Mouse (Mus musculus): ENCODE measurements at regions not wholly inside any gene's neighbourhood (a gene's known extent, or its start where the extent isn't known, plus 50 kb on each side); places are given as distances from the start of the nearest gene placed in this dataset.

DNA sequence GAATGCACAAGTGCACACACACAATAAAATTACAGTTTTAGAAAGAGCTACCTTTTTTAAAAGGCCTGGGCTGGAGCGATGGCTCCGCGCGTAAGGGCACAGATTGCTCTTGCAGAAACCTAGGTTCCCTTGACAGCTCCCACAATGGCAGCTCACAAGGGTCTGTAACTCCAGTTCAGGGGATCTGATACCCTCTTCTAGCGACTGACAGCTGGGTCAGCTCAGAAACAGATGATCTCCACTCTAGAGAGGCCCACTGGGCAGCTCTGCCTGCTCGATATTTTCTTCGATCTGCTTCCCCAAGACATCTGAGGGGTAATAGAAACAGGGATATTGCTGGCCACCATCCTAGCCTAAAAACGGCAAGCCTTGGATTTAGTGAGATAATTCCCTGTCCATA lies 96.0 kb upstream of the Basp1 start:
- Histone ChIP-seq H3K4me2 (ENCODE audit: low read length) (no peak overlapping the region), H3K27me3 (ENCODE audit: control insufficient read depth, insufficient read depth, low read length) (no peaks in the 10 kb centered on the region), H3K27ac (replicated peaks; ENCODE audit: low read depth, low read length) (peak overlapping the region; percentile 58), H3K36me3 (ENCODE audit: control insufficient read depth, insufficient read depth, low read length) (no peaks in the 10 kb centered on the region), H3K9me3 (ENCODE audit: control insufficient read depth, low read length) (no peaks in the 10 kb centered on the region), H3K4me3 (replicated peaks; ENCODE audit: low read depth, low read length) (no peak overlapping the region), H3K9ac (replicated peaks; ENCODE audit: low read length) (no peak overlapping the region), H3K4me1 (ENCODE audit: control insufficient read depth, insufficient read depth, low read length) (peaks cover 6% of the 10 kb centered on the region; the same call in 1 of the 2 replicates)
- no peak for ATAC-seq (ENCODE audit: low FRiP score, low TSS enrichment)
- DNase-seq = no peak
- 53% methylated on average over 8 of the region's 8 CpGs for WGBS

DNA sequence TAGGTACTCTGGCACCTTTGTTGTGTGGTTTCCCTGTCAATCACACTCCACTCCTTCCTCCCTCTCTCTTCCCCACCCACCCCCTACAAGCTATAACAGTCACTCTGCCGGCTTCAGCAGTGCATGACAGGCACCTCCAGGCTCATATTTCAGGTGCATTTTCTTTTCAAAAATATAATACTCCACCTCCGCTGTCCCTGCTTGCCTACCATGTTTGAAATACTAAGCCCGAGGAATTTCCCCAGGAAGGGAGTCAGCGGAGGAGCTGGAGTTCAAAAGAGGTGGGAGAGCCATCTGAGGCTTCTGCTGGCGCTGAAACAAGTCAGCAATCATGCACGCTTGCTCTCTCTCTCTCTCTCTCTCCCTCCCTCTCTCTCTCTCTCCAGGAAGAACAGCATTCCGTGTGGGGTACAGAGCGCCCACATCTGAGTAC lies 96.5 kb upstream of the Basp1 start:
- Histone ChIP-seq H3K4me3 (replicated peaks; ENCODE audit: low read depth, low read length) (no peak overlapping the region), H3K27me3 (ENCODE audit: control insufficient read depth, insufficient read depth, low read length) (no peaks in the 10 kb centered on the region), H3K4me1 (ENCODE audit: control insufficient read depth, insufficient read depth, low read length) (peaks cover 6% of the 10 kb centered on the region; the same call in 1 of the 2 replicates), H3K27ac (replicated peaks; ENCODE audit: low read depth, low read length) (peak overlapping the region; percentile 58; the same call in 1 of the 2 replicates), H3K36me3 (ENCODE audit: control insufficient read depth, insufficient read depth, low read length) (no peaks in the 10 kb centered on the region), H3K9me3 (ENCODE audit: control insufficient read depth, low read length) (no peaks in the 10 kb centered on the region), H3K4me2 (ENCODE audit: low read length) (peak overlapping the region; percentile 27), H3K9ac (replicated peaks; ENCODE audit: low read length) (no peak overlapping the region; the same call in 1 of the 2 replicates)
- DNase-seq (peak; percentile 55), ATAC-seq (ENCODE audit: low FRiP score, low TSS enrichment) (no peak)
- 26% methylated on average over 8 of the region's 8 CpGs for WGBS

DNA sequence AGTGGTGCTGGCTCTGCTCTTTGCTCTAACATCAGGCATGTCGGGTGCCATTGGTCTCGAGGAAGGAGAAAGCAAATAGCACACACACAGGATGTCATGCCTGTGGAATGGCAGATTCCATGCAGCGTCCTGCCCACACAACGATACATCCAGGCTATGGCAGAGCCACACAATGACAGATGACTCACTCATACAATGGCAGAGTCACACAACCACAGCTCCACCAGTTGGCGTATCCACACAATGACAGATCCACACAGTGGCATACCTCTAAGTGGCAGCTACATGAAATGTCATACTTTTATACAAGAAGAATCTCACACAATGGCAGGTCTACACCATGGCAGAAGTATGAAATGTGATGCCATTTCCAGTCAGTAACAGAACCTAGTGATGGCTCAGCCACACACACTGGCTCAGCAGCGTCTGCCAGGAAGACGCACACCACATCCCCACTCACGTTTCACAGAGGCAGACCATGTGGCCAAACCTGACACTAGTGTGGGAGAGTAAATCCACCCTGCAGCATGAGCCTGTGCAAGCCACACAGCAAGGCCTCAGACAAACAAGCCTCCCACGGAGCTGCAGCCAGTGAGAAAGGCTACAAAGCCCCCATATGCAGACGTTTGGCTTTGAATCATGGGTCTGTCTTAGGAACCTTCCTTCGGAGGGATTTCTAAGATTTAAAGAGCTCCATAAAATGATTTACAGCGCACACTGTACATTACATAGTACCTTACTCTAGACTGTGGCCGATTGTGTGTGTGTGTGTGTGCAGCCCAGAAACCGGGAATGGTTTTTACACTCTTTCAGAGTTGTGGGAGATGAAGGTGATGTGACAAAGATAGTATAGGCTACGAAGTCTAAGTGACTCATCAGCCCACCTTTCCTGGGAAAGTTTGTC lies 104.0 kb upstream of the Myo10 start:
- ATAC-seq (ENCODE audit: low FRiP score, low TSS enrichment) = no peak
- Histone ChIP-seq H3K27ac (replicated peaks; ENCODE audit: low read depth, low read length) (no peak overlapping the region), H3K27me3 (ENCODE audit: control insufficient read depth, insufficient read depth, low read length) (no peaks in the 10 kb centered on the region), H3K4me2 (ENCODE audit: low read length) (no peak overlapping the region), H3K9ac (replicated peaks; ENCODE audit: low read length) (no peak overlapping the region), H3K4me1 (ENCODE audit: control insufficient read depth, insufficient read depth, low read length) (no peaks in the 10 kb centered on the region), H3K9me3 (ENCODE audit: control insufficient read depth, low read length) (no peaks in the 10 kb centered on the region), H3K4me3 (replicated peaks; ENCODE audit: low read depth, low read length) (no peak overlapping the region), H3K36me3 (ENCODE audit: control insufficient read depth, insufficient read depth, low read length) (no peaks in the 10 kb centered on the region)
- WGBS = 84% methylated on average over 15 of the region's 15 CpGs
- DNase-seq = no peak

GRCm38 (mm10) chr15:25524189-25524588 lies 98.1 kb upstream of the Myo10 start:
- ATAC-seq (ENCODE audit: low FRiP score, low TSS enrichment) (no peak), DNase-seq (no peak)
- H3K27me3 ChIP-seq (ENCODE audit: control insufficient read depth, insufficient read depth, low read length) = no peaks in the 10 kb centered on the region
- WGBS = 95% methylated on average over 4 of the region's 4 CpGs
- H3K4me3 ChIP-seq (replicated peaks; ENCODE audit: low read depth, low read length) = no peak overlapping the region
- no peak overlapping the region for H3K4me2 ChIP-seq (ENCODE audit: low read length)
- H3K36me3 ChIP-seq (ENCODE audit: control insufficient read depth, insufficient read depth, low read length) = no peaks in the 10 kb centered on the region
- H3K9me3 ChIP-seq (ENCODE audit: control insufficient read depth, low read length) = no peaks in the 10 kb centered on the region
- H3K27ac ChIP-seq (replicated peaks; ENCODE audit: low read depth, low read length) = no peak overlapping the region
- no peaks in the 10 kb centered on the region for H3K4me1 ChIP-seq (ENCODE audit: control insufficient read depth, insufficient read depth, low read length)
- no peak overlapping the region for H3K9ac ChIP-seq (replicated peaks; ENCODE audit: low read length)

DNA sequence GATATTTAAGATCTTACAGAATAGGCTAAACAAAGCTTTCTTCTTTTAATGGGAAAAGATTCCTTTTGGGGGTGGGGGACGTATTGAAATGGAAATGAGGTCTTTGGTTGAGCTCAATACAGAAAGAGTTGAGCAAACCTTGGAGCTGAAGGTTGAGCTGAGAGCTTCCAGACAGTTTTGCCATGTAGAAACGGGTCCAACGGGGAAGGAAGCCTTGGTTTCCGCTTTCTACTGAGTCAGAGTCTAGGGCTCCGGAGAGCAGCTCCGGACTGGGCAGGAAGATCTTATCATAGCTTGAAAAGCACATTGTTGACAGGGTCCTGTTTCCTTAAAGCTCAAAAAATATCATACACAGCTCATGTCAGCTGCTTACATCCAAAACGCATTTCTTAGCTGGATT lies 97.0 kb upstream of the Myo10 start:
- H3K9ac ChIP-seq (replicated peaks; ENCODE audit: low read length) = no peak overlapping the region
- no peaks in the 10 kb centered on the region for H3K36me3 ChIP-seq (ENCODE audit: control insufficient read depth, insufficient read depth, low read length)
- no peak overlapping the region for H3K27ac ChIP-seq (replicated peaks; ENCODE audit: low read depth, low read length)
- DNase-seq (no peak), ATAC-seq (ENCODE audit: low FRiP score, low TSS enrichment) (no peak)
- H3K27me3 ChIP-seq (ENCODE audit: control insufficient read depth, insufficient read depth, low read length) = no peaks in the 10 kb centered on the region
- H3K9me3 ChIP-seq (ENCODE audit: control insufficient read depth, low read length) = no peaks in the 10 kb centered on the region
- H3K4me1 ChIP-seq (ENCODE audit: control insufficient read depth, insufficient read depth, low read length) = no peaks in the 10 kb centered on the region
- H3K4me3 ChIP-seq (replicated peaks; ENCODE audit: low read depth, low read length) = no peak overlapping the region
- 67% methylated on average over 7 of the region's 7 CpGs for WGBS
- H3K4me2 ChIP-seq (ENCODE audit: low read length) = no peak overlapping the region

DNA sequence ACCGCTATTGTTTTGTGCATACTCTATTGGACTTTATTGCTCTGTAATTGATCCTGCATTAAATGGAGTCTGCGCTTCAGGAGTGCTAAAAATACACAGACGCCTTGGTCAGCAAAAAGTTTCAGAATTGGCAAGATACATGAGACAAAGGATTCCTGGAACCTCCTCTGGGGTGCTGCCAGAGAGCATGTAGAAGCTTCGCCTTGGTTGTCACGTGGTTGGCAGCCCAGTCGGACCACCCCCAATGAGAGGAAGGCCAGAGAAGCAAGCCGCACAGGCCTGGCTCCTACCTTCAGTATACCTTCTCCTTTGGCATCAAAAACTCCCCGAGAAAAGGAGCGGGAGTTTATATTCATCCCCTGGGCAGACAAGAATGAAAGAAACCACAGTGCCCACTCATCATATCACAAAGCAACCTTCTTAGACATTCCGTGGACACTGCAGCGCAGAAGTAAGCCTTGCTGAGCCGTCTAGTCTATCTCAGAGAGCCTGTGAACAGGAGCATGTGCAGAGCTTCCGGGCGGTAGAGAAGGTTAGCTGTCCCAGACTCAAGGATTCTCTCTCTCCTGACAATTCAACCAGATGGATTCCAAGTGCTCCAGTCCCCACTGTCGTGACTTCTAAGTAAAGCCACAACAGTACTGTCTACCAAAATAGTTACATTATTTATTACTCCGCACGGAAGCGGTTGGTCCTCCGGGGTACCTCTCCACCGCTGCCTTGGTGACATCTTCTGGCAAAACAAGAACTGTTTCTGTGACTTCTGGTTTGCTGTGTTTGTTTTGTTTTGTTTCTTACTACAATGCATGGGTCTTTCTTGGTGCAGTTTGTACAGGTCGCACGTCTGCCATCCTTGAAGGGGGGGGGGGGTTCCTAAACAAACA lies 85.6 kb upstream of the Myo10 start:
- Histone ChIP-seq H3K9ac (replicated peaks; ENCODE audit: low read length) (no peak overlapping the region), H3K4me1 (ENCODE audit: control insufficient read depth, insufficient read depth, low read length) (no peaks in the 10 kb centered on the region), H3K27me3 (ENCODE audit: control insufficient read depth, insufficient read depth, low read length) (no peaks in the 10 kb centered on the region), H3K27ac (replicated peaks; ENCODE audit: low read depth, low read length) (no peak overlapping the region), H3K4me2 (ENCODE audit: low read length) (no peak overlapping the region), H3K4me3 (replicated peaks; ENCODE audit: low read depth, low read length) (no peak overlapping the region), H3K9me3 (ENCODE audit: control insufficient read depth, low read length) (no peaks in the 10 kb centered on the region), H3K36me3 (ENCODE audit: control insufficient read depth, insufficient read depth, low read length) (no peaks in the 10 kb centered on the region)
- no peak for DNase-seq
- WGBS = 77% methylated on average over 22 of the region's 22 CpGs
- ATAC-seq (ENCODE audit: low FRiP score, low TSS enrichment) = no peak

DNA sequence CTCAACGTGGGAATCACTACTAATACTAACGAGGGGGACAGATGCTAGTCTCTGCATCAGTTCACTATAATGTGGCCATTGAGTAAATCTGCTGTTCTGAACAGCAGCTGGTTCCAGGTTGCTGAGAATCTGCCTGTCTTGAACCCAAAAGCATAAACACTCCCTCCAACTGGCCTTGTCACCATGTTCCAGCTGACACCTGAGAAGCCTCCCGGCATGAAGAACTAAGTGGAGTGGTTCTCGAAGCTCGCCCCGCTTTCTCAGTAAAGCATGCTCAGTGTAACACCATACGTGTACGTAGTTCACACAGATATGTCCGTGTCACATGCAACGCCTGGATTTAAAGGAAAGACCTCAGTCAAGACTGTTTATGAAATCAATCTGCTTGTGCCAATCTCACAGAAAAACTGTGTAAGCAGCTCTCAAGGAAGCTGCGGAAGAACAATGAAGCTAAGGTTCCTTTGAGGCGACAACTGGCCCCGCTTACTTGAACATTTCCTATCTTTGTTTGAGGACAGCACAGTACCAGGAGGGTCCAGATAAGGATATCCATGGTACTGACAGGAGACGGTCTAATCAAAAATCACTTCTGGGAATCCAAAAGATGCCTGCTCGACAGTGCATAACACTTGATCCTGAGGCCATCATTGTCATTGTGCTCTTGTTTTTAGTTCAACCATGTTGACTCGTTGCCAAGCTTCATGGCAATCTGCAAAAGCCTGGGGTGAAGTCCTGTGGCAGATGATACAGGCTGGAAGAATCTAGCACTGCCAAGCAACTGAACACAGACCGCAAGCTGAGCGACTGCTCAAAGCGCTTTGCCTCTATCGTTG lies 82.8 kb upstream of the Myo10 start:
- Histone ChIP-seq H3K36me3 (ENCODE audit: control insufficient read depth, insufficient read depth, low read length) (no peaks in the 10 kb centered on the region), H3K27me3 (ENCODE audit: control insufficient read depth, insufficient read depth, low read length) (no peaks in the 10 kb centered on the region), H3K9ac (replicated peaks; ENCODE audit: low read length) (no peak overlapping the region), H3K4me1 (ENCODE audit: control insufficient read depth, insufficient read depth, low read length) (no peaks in the 10 kb centered on the region), H3K4me2 (ENCODE audit: low read length) (no peak overlapping the region), H3K9me3 (ENCODE audit: control insufficient read depth, low read length) (no peaks in the 10 kb centered on the region), H3K27ac (replicated peaks; ENCODE audit: low read depth, low read length) (no peak overlapping the region), H3K4me3 (replicated peaks; ENCODE audit: low read depth, low read length) (no peak overlapping the region)
- DNase-seq (peak; percentile 4), ATAC-seq (ENCODE audit: low FRiP score, low TSS enrichment) (no peak)
- 77% methylated on average over 20 of the region's 20 CpGs for WGBS

DNA sequence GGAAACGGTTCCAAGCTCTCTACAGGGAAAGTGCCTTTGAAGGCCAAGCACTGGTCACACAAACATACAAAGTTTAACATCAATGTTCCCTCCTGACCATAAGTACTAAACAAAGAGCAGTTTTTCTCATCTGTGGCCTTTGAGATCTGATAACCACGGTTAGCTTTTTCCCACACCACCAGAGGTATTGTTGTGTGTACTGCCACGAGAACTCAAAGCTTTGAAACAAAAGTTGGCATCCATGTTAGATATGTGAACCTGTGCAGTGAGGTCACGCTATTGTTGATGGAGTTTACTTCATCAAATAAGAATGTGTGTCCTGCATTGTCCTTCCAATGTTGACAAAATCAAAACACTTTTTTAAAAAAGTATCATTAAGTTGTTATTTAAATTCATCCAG lies 79.9 kb upstream of the Myo10 start:
- H3K27me3 ChIP-seq (ENCODE audit: control insufficient read depth, insufficient read depth, low read length) = no peaks in the 10 kb centered on the region
- DNase-seq (no peak), ATAC-seq (ENCODE audit: low FRiP score, low TSS enrichment) (no peak)
- no peak overlapping the region for H3K4me3 ChIP-seq (replicated peaks; ENCODE audit: low read depth, low read length)
- no peaks in the 10 kb centered on the region for H3K36me3 ChIP-seq (ENCODE audit: control insufficient read depth, insufficient read depth, low read length)
- no peak overlapping the region for H3K4me2 ChIP-seq (ENCODE audit: low read length)
- H3K9me3 ChIP-seq (ENCODE audit: control insufficient read depth, low read length) = no peaks in the 10 kb centered on the region
- no peak overlapping the region for H3K27ac ChIP-seq (replicated peaks; ENCODE audit: low read depth, low read length)
- H3K9ac ChIP-seq (replicated peaks; ENCODE audit: low read length) = no peak overlapping the region
- no peaks in the 10 kb centered on the region for H3K4me1 ChIP-seq (ENCODE audit: control insufficient read depth, insufficient read depth, low read length)
- WGBS = 85% methylated on average over 4 of the region's 4 CpGs

All from midbrain, embryonic 14.5 days (tissue).